Mouse (Mus musculus): ENCODE data around the gene 1700019N19Rik.

The 1700019N19Rik gene

GRCm38 (mm10) chr19:58806364-58806763 lies 12.1 kb upstream of the 1700019N19Rik start:
- peak; percentile 79 for DNase-seq (ENCODE audit: low spot score)

- peak; percentile 69 for DNase-seq (ENCODE audit: low spot score)
Observed at GRCm38 (mm10) chr19:58805191-58805779, 11.0 kb upstream of the 1700019N19Rik start.

- no peak for DNase-seq (ENCODE audit: low spot score)
Observed at GRCm38 (mm10) chr19:58795114-58795669, 931 bp upstream of the 1700019N19Rik start.

- DNase-seq (ENCODE audit: low spot score), result no peak
Observed at GRCm38 (mm10) chr19:58789194-58789593, 5.1 kb downstream of the 1700019N19Rik start.

- no peak for DNase-seq (ENCODE audit: low spot score)
Observed at GRCm38 (mm10) chr19:58783938-58784337, 10.3 kb downstream of the 1700019N19Rik start.

- no peak for DNase-seq (ENCODE audit: low spot score)
Observed at GRCm38 (mm10) chr19:58781566-58781965, 12.7 kb downstream of the 1700019N19Rik start.

- DNase-seq (ENCODE audit: low spot score), result no peak
Observed at GRCm38 (mm10) chr19:58776461-58776860, 17.8 kb downstream of the 1700019N19Rik start.

- DNase-seq (ENCODE audit: low spot score), result no peak
Observed at GRCm38 (mm10) chr19:58767329-58767728, 26.9 kb downstream of the 1700019N19Rik start.

- peak; percentile 65 for DNase-seq (ENCODE audit: low spot score)
Observed at GRCm38 (mm10) chr19:58762848-58763541, 31.3 kb downstream of the 1700019N19Rik start.

- no peak for DNase-seq (ENCODE audit: low spot score)
Observed at GRCm38 (mm10) chr19:58762316-58762715, 31.9 kb downstream of the 1700019N19Rik start.

GRCm38 (mm10) chr19:58759423-58759822 lies 34.8 kb downstream of the 1700019N19Rik start, which contains the start of gene Pnliprp2:
Gene Pnliprp2, plus strand, starts transcription at chr19:58759719.
- DNase-seq (ENCODE audit: low spot score), result no peak

- no peak for DNase-seq (ENCODE audit: low spot score)
Observed at GRCm38 (mm10) chr19:58758871-58759270, 35.4 kb downstream of the 1700019N19Rik start.

GRCm38 (mm10) chr19:58751504-58751903 lies 42.8 kb downstream of the 1700019N19Rik start:
- DNase-seq (ENCODE audit: low spot score), result no peak

- peak; percentile 11 for DNase-seq (ENCODE audit: low spot score)
Observed at GRCm38 (mm10) chr19:58750822-58751221, 43.4 kb downstream of the 1700019N19Rik start.

GRCm38 (mm10) chr19:58747498-58748000 lies 46.7 kb downstream of the 1700019N19Rik start:
- no peak for DNase-seq (ENCODE audit: low spot score)

GRCm38 (mm10) chr19:58743736-58744135 lies 50.5 kb downstream of the 1700019N19Rik start:
- no peak for DNase-seq (ENCODE audit: low spot score)

- DNase-seq (ENCODE audit: low spot score), result no peak
Observed at GRCm38 (mm10) chr19:58742711-58743110, 51.5 kb downstream of the 1700019N19Rik start.

- DNase-seq (ENCODE audit: low spot score), result no peak
Observed at GRCm38 (mm10) chr19:58741036-58741435, 53.2 kb downstream of the 1700019N19Rik start.

GRCm38 (mm10) chr19:58738111-58738510 lies 56.1 kb downstream of the 1700019N19Rik start:
- no peak for DNase-seq (ENCODE audit: low spot score)
